ENCODE assay signal across 20 mouse cellular contexts in genomic region chr8:103173313-103173712, GRCm38 (mm10).
DNase-seq lines count a peak whose midpoint lies in the region; ATAC-seq and TF ChIP-seq lines count a peak whose summit lies in the region.
"Had no signal": no experiment of that assay in that cellular context is flagged by ENCODE, and none has a peak within 500 bp of the region (broad histone marks: within the 10 kb centered on the region; RNA-seq: fewer than 3 reads in every experiment).

No protein-coding gene starts in this region.

- H3K79me2 ChIP-seq in heart, adult 2 months (replicated peaks; ENCODE audit: control insufficient read depth, insufficient read depth, low read length), result no peaks in the 10 kb centered on the region

- 66% methylated on average over 3 of the region's 3 CpGs for WGBS in heart, embryonic 11.5 days (ENCODE audit: insufficient replicate concordance)
- 58% methylated on average over 3 of the region's 3 CpGs for WGBS in heart, adult 2 months
- WGBS in hindbrain, embryonic 10.5 days, result 81% methylated on average over 3 of the region's 3 CpGs
- 80% methylated on average over 3 of the region's 3 CpGs for WGBS in hindbrain, embryonic 14.5 days
- WGBS in midbrain, embryonic 10.5 days, result 82% methylated on average over 3 of the region's 3 CpGs
- 83% methylated on average over 3 of the region's 3 CpGs for WGBS in midbrain, embryonic 16.5 days
- 83% methylated on average over 3 of the region's 3 CpGs for WGBS in limb, embryonic 10.5 days

- peak; percentile 26; the same call in 1 of the 2 replicates for ATAC-seq in heart, embryonic 11.5 days (replicated peaks; ENCODE audit: insufficient number of reproducible peaks, low FRiP score, low TSS enrichment)
- no peak for ATAC-seq in hindbrain, embryonic 14.5 days (ENCODE audit: low FRiP score)
- no peak for ATAC-seq in midbrain, embryonic 16.5 days
- no peak for ATAC-seq in monocyte, adult 5-6 weeks (replicated peaks; ENCODE audit: insufficient number of reproducible peaks, low FRiP score, low TSS enrichment, poor library complexity, severe bottlenecking)
- ATAC-seq: CD4-positive, CD25-positive, alpha-beta regulatory T cell, adult 4 months; forebrain, embryonic 15.5 days; hindbrain, postnatal 0 days; inflammation-experienced regulatory T-cells, adult 6 months had no signal

- no peaks in the 10 kb centered on the region for H3K9me3 ChIP-seq in heart, embryonic 11.5 days (replicated peaks; ENCODE audit: control insufficient read depth, low read length)
- H3K9me3 ChIP-seq in hindbrain, embryonic 10.5 days, result no peaks in the 10 kb centered on the region
- no peaks in the 10 kb centered on the region for H3K9me3 ChIP-seq in hindbrain, embryonic 14.5 days (ENCODE audit: control insufficient read depth, low read length)
- H3K9me3 ChIP-seq in midbrain, embryonic 10.5 days (replicated peaks), result no peaks in the 10 kb centered on the region
- H3K9me3 ChIP-seq in midbrain, embryonic 16.5 days (replicated peaks; ENCODE audit: control insufficient read depth, low read length, poor library complexity, severe bottlenecking), result peaks cover 3% of the 10 kb centered on the region; the same call in 1 of the 2 replicates
- no peaks in the 10 kb centered on the region for H3K9me3 ChIP-seq in limb, embryonic 10.5 days (replicated peaks)
- H3K9me3 ChIP-seq: forebrain, embryonic 15.5 days; hindbrain, embryonic 13.5 days had no signal

- no peak for TF ChIP-seq CTCF in heart, adult 2 months (IDR thresholded peaks at IDR 0.05)

- H3K4me3 ChIP-seq in heart, embryonic 11.5 days (ENCODE audit: low read depth, low read length), result no peak overlapping the region
- H3K4me3 ChIP-seq in heart, adult 2 months, result no peak overlapping the region
- no peak overlapping the region for H3K4me3 ChIP-seq in hindbrain, embryonic 10.5 days
- H3K4me3 ChIP-seq in hindbrain, embryonic 14.5 days (replicated peaks; ENCODE audit: low read length), result no peak overlapping the region
- H3K4me3 ChIP-seq in midbrain, embryonic 10.5 days, result no peak overlapping the region
- H3K4me3 ChIP-seq in midbrain, embryonic 16.5 days (ENCODE audit: low read depth, low read length), result no peak overlapping the region
- no peak overlapping the region for H3K4me3 ChIP-seq in limb, embryonic 10.5 days
- H3K4me3 ChIP-seq: forebrain, embryonic 15.5 days; hindbrain, embryonic 13.5 days had no signal

- H3K27me3 ChIP-seq in heart, embryonic 11.5 days (ENCODE audit: control insufficient read depth, insufficient read depth, low read length), result no peaks in the 10 kb centered on the region
- no peaks in the 10 kb centered on the region for H3K27me3 ChIP-seq in heart, adult 2 months (ENCODE audit: control insufficient read depth, insufficient read depth, low read length)
- H3K27me3 ChIP-seq in hindbrain, embryonic 10.5 days (ENCODE audit: insufficient read depth, poor library complexity, severe bottlenecking), result no peaks in the 10 kb centered on the region
- no peaks in the 10 kb centered on the region for H3K27me3 ChIP-seq in hindbrain, embryonic 14.5 days (ENCODE audit: control insufficient read depth, insufficient read depth, low read length)
- H3K27me3 ChIP-seq in midbrain, embryonic 10.5 days (ENCODE audit: low read depth, poor library complexity, severe bottlenecking), result no peaks in the 10 kb centered on the region
- no peaks in the 10 kb centered on the region for H3K27me3 ChIP-seq in midbrain, embryonic 16.5 days (ENCODE audit: control insufficient read depth, insufficient read depth, low read depth, low read length)
- no peaks in the 10 kb centered on the region for H3K27me3 ChIP-seq in limb, embryonic 10.5 days (ENCODE audit: low read depth, poor library complexity, severe bottlenecking)
- H3K27me3 ChIP-seq: forebrain, embryonic 15.5 days; hindbrain, embryonic 13.5 days had no signal

- intact Hi-C loops in heart, adult 2 months (cut with DNase I), result no loop called here

- no peak overlapping the region for H3K27ac ChIP-seq in heart, embryonic 11.5 days (ENCODE audit: low read depth, low read length)
- no peak overlapping the region for H3K27ac ChIP-seq in heart, adult 2 months
- H3K27ac ChIP-seq in hindbrain, embryonic 10.5 days, result peak overlapping the region; percentile 50; the same call in 1 of the 2 replicates
- H3K27ac ChIP-seq in hindbrain, embryonic 14.5 days, result no peak overlapping the region
- H3K27ac ChIP-seq in midbrain, embryonic 10.5 days (replicated peaks), result peak overlapping the region; percentile 55
- H3K27ac ChIP-seq in midbrain, embryonic 16.5 days (ENCODE audit: low read length), result no peak overlapping the region
- peak overlapping the region; percentile 6; the same call in 1 of the 2 replicates for H3K27ac ChIP-seq in limb, embryonic 10.5 days
- H3K27ac ChIP-seq: forebrain, embryonic 15.5 days; hindbrain, embryonic 13.5 days; hindbrain, postnatal 0 days had no signal

- H3K36me3 ChIP-seq in heart, embryonic 11.5 days (ENCODE audit: control insufficient read depth, insufficient read depth, low read length), result no peaks in the 10 kb centered on the region
- H3K36me3 ChIP-seq in heart, adult 2 months (ENCODE audit: control insufficient read depth, insufficient read depth, low read length), result no peaks in the 10 kb centered on the region
- H3K36me3 ChIP-seq in hindbrain, embryonic 10.5 days, result no peaks in the 10 kb centered on the region
- H3K36me3 ChIP-seq in hindbrain, embryonic 14.5 days (replicated peaks; ENCODE audit: control insufficient read depth, insufficient read depth), result no peaks in the 10 kb centered on the region
- H3K36me3 ChIP-seq in midbrain, embryonic 10.5 days, result no peaks in the 10 kb centered on the region
- H3K36me3 ChIP-seq in midbrain, embryonic 16.5 days (ENCODE audit: control insufficient read depth, insufficient read depth, low read length), result no peaks in the 10 kb centered on the region
- no peaks in the 10 kb centered on the region for H3K36me3 ChIP-seq in limb, embryonic 10.5 days
- H3K36me3 ChIP-seq: forebrain, embryonic 15.5 days; hindbrain, embryonic 13.5 days had no signal

- H3K4me2 ChIP-seq in heart, embryonic 11.5 days, result no peak overlapping the region
- H3K4me2 ChIP-seq in hindbrain, embryonic 14.5 days (replicated peaks), result no peak overlapping the region
- no peak overlapping the region for H3K4me2 ChIP-seq in midbrain, embryonic 16.5 days (ENCODE audit: low read length)
- H3K4me2 ChIP-seq: forebrain, embryonic 15.5 days; hindbrain, embryonic 13.5 days had no signal

- DNase-seq in heart, adult 2 months, result no peak
- DNase-seq in hindbrain, embryonic 10.5 days (ENCODE audit: low spot score), result no peak
- DNase-seq in hindbrain, embryonic 14.5 days (ENCODE audit: low spot score), result no peak
- no peak for DNase-seq in midbrain, embryonic 10.5 days (ENCODE audit: low spot score)
- no peak for DNase-seq in limb, embryonic 10.5 days (ENCODE audit: low spot score)
- DNase-seq: cerebellum, adult 11 months; cerebellum, adult 2 months; cerebellum, adult 9-11 months; cerebellum, postnatal 36 days; embryo, embryonic 11 days; gastrocnemius, postnatal 25 days; kidney, adult 18-20 months had no signal

- no peak overlapping the region for H3K9ac ChIP-seq in heart, embryonic 11.5 days (ENCODE audit: low read depth, low read length)
- H3K9ac ChIP-seq in heart, adult 2 months (ENCODE audit: low read depth, low read length), result no peak overlapping the region
- no peak overlapping the region for H3K9ac ChIP-seq in hindbrain, embryonic 14.5 days
- H3K9ac ChIP-seq in midbrain, embryonic 16.5 days (ENCODE audit: low read depth, low read length), result no peak overlapping the region
- H3K9ac ChIP-seq: forebrain, embryonic 15.5 days; hindbrain, embryonic 13.5 days had no signal

- no peaks in the 10 kb centered on the region for H3K4me1 ChIP-seq in heart, embryonic 11.5 days (ENCODE audit: control insufficient read depth, insufficient read depth, low read length)
- no peaks in the 10 kb centered on the region for H3K4me1 ChIP-seq in heart, adult 2 months (ENCODE audit: control insufficient read depth, insufficient read depth, low read length)
- no peaks in the 10 kb centered on the region for H3K4me1 ChIP-seq in hindbrain, embryonic 10.5 days (replicated peaks)
- H3K4me1 ChIP-seq in hindbrain, embryonic 14.5 days (replicated peaks; ENCODE audit: control insufficient read depth, insufficient read depth, low read length), result no peaks in the 10 kb centered on the region
- 0 out of 2 replicates have a peak, but pooled peaks cover 3% of the 10 kb centered on the region for H3K4me1 ChIP-seq in midbrain, embryonic 10.5 days
- no peaks in the 10 kb centered on the region for H3K4me1 ChIP-seq in midbrain, embryonic 16.5 days (ENCODE audit: control insufficient read depth, insufficient read depth, low read length)
- H3K4me1 ChIP-seq in limb, embryonic 10.5 days, result no peaks in the 10 kb centered on the region
- H3K4me1 ChIP-seq: forebrain, embryonic 15.5 days; hindbrain, embryonic 13.5 days had no signal

- no peak for TF ChIP-seq EP300 in heart, adult 2 months (IDR thresholded peaks at IDR 0.05; ENCODE audit: insufficient read depth, low read depth, low read length)

- no peak for TF ChIP-seq POLR2A in heart, adult 2 months (IDR thresholded peaks at IDR 0.05; ENCODE audit: insufficient read depth, low read depth, low read length)

Comparison
In these comparisons a context has a peak if more than half of its experiments do, and no peak if none do; other contexts are left out.
1. H3K27ac ChIP-seq: peak in hindbrain, embryonic 10.5 days (single experiment), midbrain, embryonic 10.5 days (single experiment) and limb, embryonic 10.5 days (single experiment); none in heart, embryonic 11.5 days (single experiment), heart, adult 2 months (single experiment), hindbrain, embryonic 14.5 days (single experiment) and midbrain, embryonic 16.5 days (single experiment).